Mouse (Mus musculus) neural tube, embryonic 14.5 days (tissue): ENCODE measurements around the gene Myl10. TPM values are rescaled to one million over a fixed set of nuclear protein-coding genes. Genes with fewer than 3 reads are reported as not detected.

ENCODE experiments used
- polyA plus RNA-seq: library from polyadenylated mRNA; unstranded; fragments of >200 nt; fragmentation: Nextera tagmentation; extraction: Ambion mirVana; gene quantifications from 2 replicates; pipeline ENCODE4 v1.2.1, GENCODE M21; 2014

Gene Myl10
- polyA plus RNA-seq, 1 experiment from 2014 or later, result not detected

Other genes with a start within 250 kb of the Myl10 start
- gene Cux1, start 125.7 kb upstream of the Myl10 start, polyA plus RNA-seq, result 95.3 TPM in 2 replicates
- 12.6 and 22.7 TPM in 2 replicates for gene Col26a1, start 190.1 kb downstream of the Myl10 start, polyA plus RNA-seq
- 113 and 119 TPM in 2 replicates for gene Ift22, start 215.0 kb downstream of the Myl10 start, polyA plus RNA-seq